Mouse (Mus musculus) left cerebral cortex, postnatal 14 days (tissue): ENCODE measurements at regions not wholly inside any gene's neighbourhood (a gene's known extent, or its start where the extent isn't known, plus 50 kb on each side); places are given as distances from the start of the nearest gene placed in this dataset.

Experiments used
- DNase-seq, 2 experiments: peaks; one replicate each; pipeline ENCODE4 v3.0.0; 2021 to 2022; ENCODE audit warnings: low spot score in 2 of 2, mixed read lengths in 1 of 2
- intact Hi-C: fragments of 180-260 bp; cut with DNase I; formaldehyde crosslinking; loops from one replicate; pipeline ENCODE4 v1.15.1; 2025

DNA sequence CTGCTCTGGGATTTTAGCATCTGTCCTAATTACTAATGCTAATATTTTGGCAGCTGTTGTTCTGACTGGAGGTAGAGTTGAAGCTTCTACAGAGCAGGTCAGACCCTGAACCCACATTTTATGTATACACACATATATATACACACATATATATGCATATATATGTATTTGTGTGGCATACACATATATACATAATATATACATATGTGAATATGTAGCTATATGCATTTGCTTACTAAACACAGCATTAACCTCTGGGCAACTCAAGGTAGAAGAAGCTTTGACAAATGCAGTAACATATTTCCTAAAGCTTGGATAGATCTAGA, 54.4 kb upstream of the Cadps start:
- intact Hi-C loops = loop anchor here (10.0 kb wide), 1 partner anchor 78 kb away; no protein-coding TSS in a partner anchor
- DNase-seq = no peak

- peak; percentile 19 to 57 for DNase-seq
- intact Hi-C loops = loop anchor here (10.0 kb wide), 1 partner anchor 78 kb away; no protein-coding TSS in a partner anchor
Observed at GRCm38 (mm10) chr14:12876417-12877336, 53.8 kb upstream of the Cadps start.
